Mouse (Mus musculus) liver, embryonic 14.5 days (tissue): ENCODE results near the gene Ciita.
A peak's percentile ranks its signal among the peaks of the same experiment; 100 is the strongest.

Experiments used
- CTCF ChIP-seq: IDR thresholded peaks from 2 replicates; pipeline ENCODE4 v1.5.1; 2016; ENCODE audit warnings: antibody characterized with exemption, low read depth, control low read depth
- EP300 ChIP-seq: IDR thresholded peaks from 2 replicates; pipeline ENCODE4 v1.6.1; 2016; ENCODE audit warnings: antibody characterized with exemption, low read depth

DNA sequence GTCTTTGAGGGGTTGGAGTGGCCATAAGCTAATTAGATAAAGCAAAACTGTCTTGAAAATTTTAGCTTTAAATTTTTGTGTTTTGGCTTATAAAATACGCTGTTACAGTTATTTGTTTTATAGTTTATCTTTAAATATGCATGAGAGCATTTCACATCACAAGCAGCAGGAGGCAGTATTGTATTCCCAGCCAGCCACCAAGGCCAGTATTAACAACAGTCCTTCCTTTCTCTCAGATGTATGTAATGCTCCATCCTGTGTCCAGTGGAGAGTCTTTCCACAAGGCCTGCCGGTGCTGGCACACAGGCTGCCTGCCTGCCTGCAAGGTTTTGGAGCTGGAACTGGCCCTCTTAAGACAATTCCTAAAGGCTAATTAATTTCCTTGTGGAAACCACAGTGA is 92.0 kb downstream of the Ciita start:
- TF ChIP-seq CTCF, result peak; percentile 58
- no peak for TF ChIP-seq EP300
